Mouse (Mus musculus): ENCODE data around the gene Cngb1. TPM values are rescaled to one million over a fixed set of nuclear protein-coding genes. Genes with fewer than 3 reads are reported as not detected.

The Cngb1 gene
- 0.30 and 0.81 TPM in 2 replicates for polyA plus RNA-seq (2014; fragmentation: Nextera tagmentation; extraction: Ambion mirVana)

GRCm38 (mm10) chr8:95306431-95306830 is at the start of gene Cngb1:
Gene Cngb1 (minus strand): TSS chr8:95306585.
- WGBS: 40% methylated on average over 6 of the region's 6 CpGs
- Histone ChIP-seq H3K27me3 (replicated peaks; ENCODE audit: control insufficient read depth, insufficient read depth, low read length) (no peaks in the 10 kb centered on the region), H3K36me3 (ENCODE audit: control insufficient read depth, insufficient read depth, low read length) (no peaks in the 10 kb centered on the region), H3K27ac (ENCODE audit: low read depth) (no peak within 1 kb of the TSS), H3K9me3 (ENCODE audit: control insufficient read depth, low read length) (no peaks in the 10 kb centered on the region), H3K4me1 (replicated peaks; ENCODE audit: control insufficient read depth, insufficient read depth, low read length) (no peaks in the 10 kb centered on the region), H3K9ac (ENCODE audit: low read length) (no peak within 1 kb of the TSS), H3K4me2 (ENCODE audit: low read length) (no peak within 1 kb of the TSS), H3K4me3 (ENCODE audit: low read depth, low read length) (no peak within 1 kb of the TSS)
- DNase-seq (ENCODE audit: low spot score): no peak
- ATAC-seq (replicated peaks; ENCODE audit: low FRiP score, low TSS enrichment, low read depth): no peak

GRCm38 (mm10) chr8:95354606-95355005 is 48.2 kb upstream of the Cngb1 start:
- 86% methylated on average over 2 of the region's 2 CpGs for WGBS
- Histone ChIP-seq H3K27me3 (replicated peaks; ENCODE audit: control insufficient read depth, insufficient read depth, low read length) (no peaks in the 10 kb centered on the region; the same call in 1 of the 2 replicates), H3K4me1 (replicated peaks; ENCODE audit: control insufficient read depth, insufficient read depth, low read length) (peaks cover 12% of the 10 kb centered on the region; the same call in 1 of the 2 replicates), H3K9me3 (ENCODE audit: control insufficient read depth, low read length) (no peaks in the 10 kb centered on the region), H3K9ac (ENCODE audit: low read length) (no peak overlapping the region), H3K4me2 (ENCODE audit: low read length) (no peak overlapping the region), H3K27ac (ENCODE audit: low read depth) (no peak overlapping the region), H3K36me3 (ENCODE audit: control insufficient read depth, insufficient read depth, low read length) (no peaks in the 10 kb centered on the region), H3K4me3 (ENCODE audit: low read depth, low read length) (no peak overlapping the region)
- ATAC-seq (replicated peaks; ENCODE audit: low FRiP score, low TSS enrichment, low read depth) (no peak), DNase-seq (ENCODE audit: low spot score) (no peak)

- WGBS: 2% methylated on average over 61 of the region's 62 CpGs
- Histone ChIP-seq H3K9me3 (ENCODE audit: control insufficient read depth, low read length) (no peaks in the 10 kb centered on the region), H3K36me3 (ENCODE audit: control insufficient read depth, insufficient read depth, low read length) (no peaks in the 10 kb centered on the region), H3K27ac (ENCODE audit: low read depth) (peak overlapping the region; percentile 85), H3K4me2 (ENCODE audit: low read length) (peak overlapping the region; percentile 90), H3K4me3 (ENCODE audit: low read depth, low read length) (peak overlapping the region; percentile 79), H3K4me1 (replicated peaks; ENCODE audit: control insufficient read depth, insufficient read depth, low read length) (peaks cover 10% of the 10 kb centered on the region; the same call in 1 of the 2 replicates), H3K9ac (ENCODE audit: low read length) (peak overlapping the region; percentile 80), H3K27me3 (replicated peaks; ENCODE audit: control insufficient read depth, insufficient read depth, low read length) (no peaks in the 10 kb centered on the region; the same call in 1 of the 2 replicates)
- ATAC-seq (replicated peaks; ENCODE audit: low FRiP score, low TSS enrichment, low read depth) (peak; percentile 36; the same call in 1 of the 2 replicates), DNase-seq (ENCODE audit: low spot score) (peak; percentile 84)
Observed at GRCm38 (mm10) chr8:95352871-95353866, 46.8 kb upstream of the Cngb1 start.

GRCm38 (mm10) chr8:95352151-95352870 is 45.9 kb upstream of the Cngb1 start, which contains the start of gene Mmp15:
Gene Mmp15 (plus strand): TSS chr8:95352268.
- Histone ChIP-seq H3K4me1 (replicated peaks; ENCODE audit: control insufficient read depth, insufficient read depth, low read length) (peaks cover 10% of the 10 kb centered on the region; the same call in 1 of the 2 replicates), H3K9ac (ENCODE audit: low read length) (peak within 1 kb of the TSS; percentile 80), H3K27me3 (replicated peaks; ENCODE audit: control insufficient read depth, insufficient read depth, low read length) (no peaks in the 10 kb centered on the region; the same call in 1 of the 2 replicates), H3K36me3 (ENCODE audit: control insufficient read depth, insufficient read depth, low read length) (no peaks in the 10 kb centered on the region), H3K4me2 (ENCODE audit: low read length) (peak within 1 kb of the TSS; percentile 90), H3K4me3 (ENCODE audit: low read depth, low read length) (peak within 1 kb of the TSS; percentile 79), H3K27ac (ENCODE audit: low read depth) (peak within 1 kb of the TSS; percentile 85), H3K9me3 (ENCODE audit: control insufficient read depth, low read length) (no peaks in the 10 kb centered on the region)
- 0% methylated on average over 78 of the region's 80 CpGs for WGBS
- DNase-seq (ENCODE audit: low spot score) (peak; percentile 88), ATAC-seq (replicated peaks; ENCODE audit: low FRiP score, low TSS enrichment, low read depth) (peak; percentile 85)

GRCm38 (mm10) chr8:95351461-95351860 is 45.1 kb upstream of the Cngb1 start:
- Histone ChIP-seq H3K27ac (ENCODE audit: low read depth) (peak overlapping the region; percentile 85), H3K9me3 (ENCODE audit: control insufficient read depth, low read length) (no peaks in the 10 kb centered on the region), H3K4me1 (replicated peaks; ENCODE audit: control insufficient read depth, insufficient read depth, low read length) (peaks cover 14% of the 10 kb centered on the region; the same call in 1 of the 2 replicates), H3K4me3 (ENCODE audit: low read depth, low read length) (peak overlapping the region; percentile 79), H3K9ac (ENCODE audit: low read length) (peak overlapping the region; percentile 80; the same call in 1 of the 2 replicates), H3K27me3 (replicated peaks; ENCODE audit: control insufficient read depth, insufficient read depth, low read length) (no peaks in the 10 kb centered on the region; the same call in 1 of the 2 replicates), H3K4me2 (ENCODE audit: low read length) (peak overlapping the region; percentile 90), H3K36me3 (ENCODE audit: control insufficient read depth, insufficient read depth, low read length) (no peaks in the 10 kb centered on the region)
- WGBS: under 1% methylated on average over 15 of the region's 15 CpGs
- peak; percentile 77 for DNase-seq (ENCODE audit: low spot score)
- ATAC-seq (replicated peaks; ENCODE audit: low FRiP score, low TSS enrichment, low read depth): peak; percentile 40

- no peaks in the 10 kb centered on the region for H3K9me3 ChIP-seq (ENCODE audit: control insufficient read depth, low read length)
- H3K9ac ChIP-seq (ENCODE audit: low read length): no peak overlapping the region
- WGBS: 45% methylated on average over 19 of the region's 19 CpGs
- 0 out of 2 replicates have a peak overlapping the region, but pooled peaks have one; percentile 27 for H3K27ac ChIP-seq (ENCODE audit: low read depth)
- peaks cover 17% of the 10 kb centered on the region for H3K36me3 ChIP-seq (ENCODE audit: control insufficient read depth, insufficient read depth, low read length)
- H3K27me3 ChIP-seq (replicated peaks; ENCODE audit: control insufficient read depth, insufficient read depth, low read length): no peaks in the 10 kb centered on the region; the same call in 1 of the 2 replicates
- ATAC-seq (replicated peaks; ENCODE audit: low FRiP score, low TSS enrichment, low read depth) (no peak), DNase-seq (ENCODE audit: low spot score) (no peak)
- H3K4me2 ChIP-seq (ENCODE audit: low read length): no peak overlapping the region
- H3K4me1 ChIP-seq (replicated peaks; ENCODE audit: control insufficient read depth, insufficient read depth, low read length): peaks cover 14% of the 10 kb centered on the region; the same call in 1 of the 2 replicates
- no peak overlapping the region for H3K4me3 ChIP-seq (ENCODE audit: low read depth, low read length)
Observed at GRCm38 (mm10) chr8:95348811-95349630, 42.6 kb upstream of the Cngb1 start.

GRCm38 (mm10) chr8:95348356-95348755 is 42.0 kb upstream of the Cngb1 start:
- no peak overlapping the region for H3K27ac ChIP-seq (ENCODE audit: low read depth)

More at GRCm38 (mm10) chr8:95348356-95348755, 42.0 kb upstream of the Cngb1 start:
- H3K4me3 ChIP-seq (ENCODE audit: low read depth, low read length): no peak overlapping the region
- peaks cover 23% of the 10 kb centered on the region for H3K36me3 ChIP-seq (ENCODE audit: control insufficient read depth, insufficient read depth, low read length)
- H3K9ac ChIP-seq (ENCODE audit: low read length): no peak overlapping the region
- no peaks in the 10 kb centered on the region for H3K9me3 ChIP-seq (ENCODE audit: control insufficient read depth, low read length)
- no peak for ATAC-seq (replicated peaks; ENCODE audit: low FRiP score, low TSS enrichment, low read depth)
- WGBS: 86% methylated on average over 2 of the region's 2 CpGs
- peaks cover 8% of the 10 kb centered on the region; the same call in 1 of the 2 replicates for H3K4me1 ChIP-seq (replicated peaks; ENCODE audit: control insufficient read depth, insufficient read depth, low read length)
- H3K27me3 ChIP-seq (replicated peaks; ENCODE audit: control insufficient read depth, insufficient read depth, low read length): no peaks in the 10 kb centered on the region
- H3K4me2 ChIP-seq (ENCODE audit: low read length): no peak overlapping the region
- DNase-seq (ENCODE audit: low spot score): no peak
